In the genomic region with DNA sequence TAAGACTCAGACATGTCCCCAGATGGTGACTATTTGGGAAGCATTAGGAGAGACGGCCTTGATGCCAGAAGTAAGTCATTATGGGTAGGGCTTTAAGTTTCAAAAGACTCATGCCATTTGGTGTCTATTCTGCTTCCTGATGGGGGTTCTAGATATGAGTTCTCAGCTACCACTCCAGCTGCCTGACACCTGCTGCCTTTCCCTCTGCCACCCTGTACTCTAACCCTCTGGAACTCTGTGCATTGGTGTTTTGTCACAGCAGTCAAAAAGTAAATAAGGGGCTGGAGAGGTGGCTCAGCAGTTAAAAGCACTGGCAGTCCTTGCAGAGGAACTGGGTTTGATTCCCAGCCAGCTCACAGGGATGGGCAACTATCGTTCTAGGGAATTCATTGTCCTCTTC, we compare ENCODE assay signal across 17 mouse cellular contexts.
"Had no signal": no experiment of that assay in that cellular context is flagged by ENCODE, and none has a peak within 500 bp of the region (broad histone marks: within the 10 kb centered on the region; RNA-seq: fewer than 3 reads in every experiment).

No protein-coding gene starts in this region.

- H3K4me2 ChIP-seq: liver, embryonic 13.5 days; midbrain, embryonic 12.5 days; midbrain, embryonic 15.5 days; neural tube, embryonic 13.5 days had no signal

- H3K4me3 ChIP-seq: liver, embryonic 13.5 days; midbrain, embryonic 12.5 days; midbrain, embryonic 15.5 days; neural tube, embryonic 13.5 days had no signal

- H3K27ac ChIP-seq: kidney, postnatal 0 days; liver, embryonic 13.5 days; macrophage; midbrain, embryonic 12.5 days; midbrain, embryonic 15.5 days; neural tube, embryonic 13.5 days had no signal

- ATAC-seq: intestine, embryonic 16.5 days; midbrain, embryonic 15.5 days had no signal

- DNase-seq: kidney, adult 8-10 months; kidney, postnatal 4 days; liver, embryonic 13.5 days; lung, adult 2 months; lung, postnatal 10 days; retina, postnatal 1 day; right cerebral cortex, postnatal 25 days; spleen, adult 18-20 months; thymus, adult 2 months; thymus, postnatal 14 days; thymus, postnatal 4 days had no signal

- H3K9me3 ChIP-seq: liver, embryonic 13.5 days; midbrain, embryonic 12.5 days; midbrain, embryonic 15.5 days; neural tube, embryonic 13.5 days had no signal

- H3K4me1 ChIP-seq: liver, embryonic 13.5 days; midbrain, embryonic 12.5 days; midbrain, embryonic 15.5 days; neural tube, embryonic 13.5 days had no signal

- H3K27me3 ChIP-seq: liver, embryonic 13.5 days had no signal

- H3K9ac ChIP-seq: liver, embryonic 13.5 days; midbrain, embryonic 12.5 days; midbrain, embryonic 15.5 days; neural tube, embryonic 13.5 days had no signal

- H3K36me3 ChIP-seq: liver, embryonic 13.5 days; midbrain, embryonic 12.5 days; midbrain, embryonic 15.5 days; neural tube, embryonic 13.5 days had no signal
